Mouse (Mus musculus) bone marrow macrophage, adult 2 months (primary cell): ENCODE results near the gene Gm10974.

ENCODE experiments used
- CTCF ChIP-seq: IDR thresholded peaks from 2 replicates; pipeline ENCODE4 v1.5.1; 2012; ENCODE audit warnings: low read depth, mild to moderate bottlenecking, low read length, moderate library complexity
- POLR2A ChIP-seq: IDR thresholded peaks from 2 replicates; pipeline ENCODE4 v1.6.1; 2012; ENCODE audit warnings: mild to moderate bottlenecking, low read depth, low read length, borderline replicate concordance

GRCm38 (mm10) chr7:66402876-66403275 is 37.2 kb downstream of the Gm10974 start:
- TF ChIP-seq CTCF (no peak), POLR2A (no peak)
